Mouse (Mus musculus): Measurements from ENCODE around the gene Dync2li1. TPM values are rescaled to one million over a fixed set of nuclear protein-coding genes. Genes with fewer than 3 reads are reported as not detected.

Gene Dync2li1
- total RNA-seq, 2 experiments from 2014 or later: 23.5 to 25.6 TPM

Other genes starting within 250 kb of the Dync2li1 start
- gene Thada, start 160.3 kb upstream of the Dync2li1 start, total RNA-seq (2021): 10 to 100 TPM; 13.3 to 13.8 TPM
- gene Plekhh2, start 114.6 kb upstream of the Dync2li1 start, total RNA-seq (2021): 1 to 10 TPM; 3.2 to 5.4 TPM
- gene Abcg8, start 49.8 kb downstream of the Dync2li1 start, total RNA-seq (2021): not detected
- not detected for gene Abcg5, start 56.5 kb downstream of the Dync2li1 start, total RNA-seq (2021)
- 10 to 100 TPM; 64.9 to 68.9 TPM for gene Lrpprc, start 164.3 kb downstream of the Dync2li1 start, total RNA-seq (2021)